Mouse (Mus musculus) olfactory bulb, adult 2 months (tissue): ENCODE measurements around the gene Cdc42.

Experiments
- CTCF ChIP-seq: fragments of 200-500 bp; IDR thresholded peaks from 2 replicates; pipeline ENCODE4 v1.5.1; 2012; ENCODE audit warnings: low read depth, mild to moderate bottlenecking, low read length, moderate library complexity; ENCODE audit not compliant: insufficient read depth
- POLR2A ChIP-seq: fragments of 200-500 bp; IDR thresholded peaks from 2 replicates; pipeline ENCODE4 v1.6.1; 2012; ENCODE audit warnings: mild to moderate bottlenecking, low read depth, low read length, moderate library complexity; ENCODE audit not compliant: insufficient read depth

DNA sequence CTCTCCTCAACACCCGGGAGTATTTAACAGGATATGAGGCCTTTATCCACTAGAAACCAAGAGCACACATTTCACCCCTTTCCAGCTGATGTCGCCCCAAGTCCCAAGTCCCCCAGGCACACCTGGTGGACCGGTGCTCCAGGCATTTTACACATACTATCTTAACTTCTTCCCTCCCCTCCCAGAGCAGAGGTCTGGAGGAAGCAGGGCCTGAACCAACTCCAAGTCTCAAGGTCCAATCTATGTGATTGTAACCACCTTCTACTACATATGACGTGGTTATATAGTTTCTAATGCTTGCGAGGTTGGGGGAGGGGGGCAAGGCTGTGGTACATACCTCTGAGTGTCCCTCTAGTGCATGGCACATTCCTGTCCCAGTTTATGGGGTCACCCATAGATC, 75.4 kb downstream of the Cdc42 start:
- TF ChIP-seq CTCF (no peak), POLR2A (no peak)
